Mouse (Mus musculus) limb, embryonic 15.5 days (tissue): ENCODE results near the gene Elobl. TPM values are rescaled to one million over a fixed set of nuclear protein-coding genes. Genes with fewer than 3 reads are reported as not detected.

Source experiments
- ATAC-seq: fragments of 200-750 bp; cut with Nextera tagmentation; 2 replicates; pipeline ENCODE4 v1.8.0; 2017; ENCODE audit warnings: low read depth, moderate TSS enrichment; ENCODE audit not compliant: insufficient number of reproducible peaks, low FRiP score, low TSS enrichment
- H3K27ac ChIP-seq: fragments of 300-500 bp; sonication (generic); 2 replicates; pipeline ENCODE4 v1.5.1; 2015; ENCODE audit warnings: moderate library complexity, mild to moderate bottlenecking, inconsistent platforms
- H3K27me3 ChIP-seq: fragments of 300-500 bp; sonication (generic); 2 replicates; pipeline ENCODE4 v1.6.1; 2015; ENCODE audit warnings: inconsistent platforms
- H3K36me3 ChIP-seq: fragments of 300-500 bp; sonication (generic); 2 replicates; pipeline ENCODE4 v1.6.1; 2015; ENCODE audit warnings: inconsistent platforms
- H3K4me1 ChIP-seq: fragments of 300-500 bp; sonication (generic); 2 replicates; pipeline ENCODE4 v1.6.1; 2015; ENCODE audit warnings: inconsistent platforms
- H3K4me2 ChIP-seq: fragments of 300-500 bp; sonication (generic); 2 replicates; pipeline ENCODE4 v1.6.1; 2015; ENCODE audit warnings: mild to moderate bottlenecking, inconsistent platforms
- H3K4me3 ChIP-seq: fragments of 300-500 bp; sonication (generic); 2 replicates; pipeline ENCODE4 v1.5.1; 2015; ENCODE audit warnings: mild to moderate bottlenecking, inconsistent platforms
- H3K9ac ChIP-seq: fragments of 300-500 bp; sonication (generic); 2 replicates; pipeline ENCODE4 v1.6.1; 2015; ENCODE audit warnings: inconsistent platforms
- H3K9me3 ChIP-seq: fragments of 300-500 bp; sonication (generic); 2 replicates; pipeline ENCODE4 v1.6.1; 2016; ENCODE audit warnings: inconsistent platforms
- WGBS: fragments of 180-500 bp; shearing (Covaris S2); methylation state at CpG from one replicate; pipeline ENCODE4 v1.1.7; 2015; 5-methylcytosine and 5-hydroxymethylcytosine counted together
- polyA plus RNA-seq: library from polyadenylated mRNA; unstranded; fragments of >200 nt; fragmentation: Nextera tagmentation; extraction: Ambion mirVana; gene quantifications from 2 replicates; pipeline ENCODE4 v1.2.1, GENCODE M21; 2015

Elobl gene
- not detected in 2 replicates for polyA plus RNA-seq

DNA sequence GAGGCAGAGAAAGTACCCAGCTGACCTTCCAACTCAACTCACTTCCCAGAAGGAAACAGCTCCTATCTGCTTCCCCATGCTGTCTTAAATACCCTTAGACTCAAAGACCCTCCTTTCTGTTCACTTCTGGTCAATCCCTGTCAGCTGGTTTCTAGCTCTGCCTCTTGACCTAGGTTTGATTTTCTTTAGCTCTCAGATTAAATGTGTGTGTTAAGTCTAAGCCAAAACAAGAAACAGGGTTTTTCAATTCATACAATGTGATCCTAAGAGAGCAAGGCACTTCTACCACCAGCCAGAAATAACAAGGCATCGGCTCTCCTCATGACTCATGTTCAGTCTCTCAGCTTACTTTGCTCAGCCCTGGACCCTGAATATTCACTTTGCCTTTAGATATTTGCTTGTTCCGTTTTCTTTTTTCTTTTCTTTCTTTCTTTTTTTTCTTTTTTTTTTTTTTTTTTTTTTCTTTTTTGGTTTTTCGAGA lies at the start of gene Elobl:
TSS of gene Elobl (minus strand) at position 51 of the 481 bp plus-strand sequence.
- Histone ChIP-seq H3K36me3 (no peaks in the 10 kb centered on the region), H3K9ac (no peak within 1 kb of the TSS), H3K9me3 (no peaks in the 10 kb centered on the region), H3K4me1 (no peaks in the 10 kb centered on the region), H3K27ac (no peak within 1 kb of the TSS), H3K27me3 (no peaks in the 10 kb centered on the region), H3K4me2 (no peak within 1 kb of the TSS), H3K4me3 (no peak within 1 kb of the TSS)
- 77% methylated on average over 3 of the region's 3 CpGs for WGBS
- ATAC-seq: no peak

DNA sequence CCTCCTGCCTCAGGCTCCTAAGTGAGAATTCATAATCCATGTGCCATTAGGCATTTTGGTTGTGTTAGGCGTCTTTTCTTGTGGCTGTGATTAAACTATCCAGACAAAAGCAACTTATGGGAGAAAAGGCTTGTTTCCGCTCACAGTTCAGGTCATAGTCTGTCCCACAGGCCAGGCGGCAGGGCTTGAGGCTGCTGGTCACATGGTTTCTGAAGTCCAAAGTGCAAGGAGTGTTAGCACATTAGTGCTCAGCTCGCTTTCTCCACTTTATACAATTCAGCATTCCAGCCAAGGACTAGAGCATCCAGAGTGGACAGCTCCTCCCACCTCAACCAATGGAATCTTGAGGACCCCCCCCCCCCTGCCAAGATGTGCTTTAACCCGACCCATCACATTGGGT lies 45.5 kb upstream of the Elobl start:
- Histone ChIP-seq H3K9ac (no peak overlapping the region), H3K27ac (no peak overlapping the region), H3K4me2 (no peak overlapping the region), H3K4me3 (no peak overlapping the region), H3K9me3 (no peaks in the 10 kb centered on the region), H3K36me3 (0 out of 2 replicates have a peak, but pooled peaks cover 6% of the 10 kb centered on the region), H3K27me3 (no peaks in the 10 kb centered on the region), H3K4me1 (peaks cover 3% of the 10 kb centered on the region; the same call in 1 of the 2 replicates)
- ATAC-seq: no peak
- 76% methylated on average over 5 of the region's 5 CpGs for WGBS

DNA sequence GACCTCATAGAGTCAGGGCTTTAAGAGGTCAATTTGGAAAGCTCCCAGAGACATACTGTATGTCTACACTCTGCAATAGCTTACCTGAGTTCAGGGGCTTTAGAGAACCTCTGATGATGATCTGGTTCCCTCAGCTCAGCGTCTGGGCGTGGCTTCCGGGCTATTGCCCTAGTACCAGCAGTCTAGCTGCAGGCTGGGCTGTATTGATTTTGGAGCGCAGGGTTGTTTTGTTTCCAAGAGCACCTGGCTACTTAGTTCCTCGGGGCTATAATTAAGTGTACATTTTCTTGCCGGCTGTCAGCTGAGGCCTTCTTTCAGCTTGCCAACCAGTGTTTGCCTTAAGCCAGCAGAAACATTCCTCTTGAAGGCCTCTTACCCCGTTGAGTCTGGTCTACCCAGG lies 42.8 kb upstream of the Elobl start:
- Histone ChIP-seq H3K4me2 (no peak overlapping the region), H3K27ac (no peak overlapping the region), H3K9ac (no peak overlapping the region), H3K36me3 (0 out of 2 replicates have a peak, but pooled peaks cover 6% of the 10 kb centered on the region), H3K4me3 (no peak overlapping the region), H3K4me1 (peaks cover 3% of the 10 kb centered on the region; the same call in 1 of the 2 replicates), H3K9me3 (no peaks in the 10 kb centered on the region), H3K27me3 (no peaks in the 10 kb centered on the region)
- 63% methylated on average over 7 of the region's 7 CpGs for WGBS
- ATAC-seq: no peak

DNA sequence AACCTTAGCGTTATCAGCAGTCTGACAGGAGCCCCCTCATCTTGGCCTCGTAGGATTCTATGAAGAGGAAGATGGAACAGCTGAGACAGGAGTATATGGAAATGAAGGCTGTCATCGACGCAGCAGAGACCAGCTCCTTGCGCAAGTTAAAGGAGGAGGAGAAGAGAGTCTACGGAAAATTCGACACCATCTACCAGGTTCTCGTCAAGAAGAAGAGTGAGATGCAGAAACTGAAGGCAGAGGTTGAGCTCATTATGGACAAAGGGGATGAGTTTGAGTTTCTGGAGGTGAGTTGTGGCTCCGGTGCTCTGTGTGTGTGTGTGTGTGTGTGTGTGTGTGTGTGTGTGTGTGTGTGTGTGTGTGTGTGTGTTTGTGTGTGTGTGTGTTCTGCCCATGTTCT lies 42.3 kb upstream of the Elobl start:
- WGBS: 78% methylated on average over 9 of the region's 9 CpGs
- Histone ChIP-seq H3K4me2 (no peak overlapping the region), H3K4me3 (no peak overlapping the region), H3K27me3 (no peaks in the 10 kb centered on the region), H3K36me3 (0 out of 2 replicates have a peak, but pooled peaks cover 6% of the 10 kb centered on the region), H3K27ac (no peak overlapping the region), H3K4me1 (peaks cover 3% of the 10 kb centered on the region; the same call in 1 of the 2 replicates), H3K9me3 (no peaks in the 10 kb centered on the region), H3K9ac (no peak overlapping the region)
- ATAC-seq: no peak

DNA sequence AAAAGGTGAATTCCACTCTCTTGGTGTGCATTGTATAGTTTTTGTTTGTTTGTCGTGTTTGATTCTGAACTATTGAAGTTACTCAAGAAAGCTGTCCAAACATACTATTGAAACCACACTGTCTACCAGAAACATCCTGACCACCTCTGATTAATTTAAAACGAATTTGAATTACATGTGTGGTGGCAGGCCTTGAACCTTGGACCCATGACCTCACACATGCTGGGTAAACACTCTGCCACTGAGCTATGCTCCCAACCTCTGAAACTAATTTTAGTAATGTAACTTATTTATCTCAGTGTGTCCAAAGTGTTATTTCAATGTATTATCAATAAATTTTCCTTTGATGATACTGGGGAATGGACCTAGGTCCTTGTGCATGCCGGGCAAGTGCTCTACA lies 40.9 kb upstream of the Elobl start:
- Histone ChIP-seq H3K36me3 (0 out of 2 replicates have a peak, but pooled peaks cover 6% of the 10 kb centered on the region), H3K4me2 (no peak overlapping the region), H3K4me3 (no peak overlapping the region), H3K4me1 (peaks cover 6% of the 10 kb centered on the region; the same call in 1 of the 2 replicates), H3K27me3 (no peaks in the 10 kb centered on the region), H3K9me3 (no peaks in the 10 kb centered on the region), H3K27ac (no peak overlapping the region), H3K9ac (no peak overlapping the region)
- WGBS: 85% methylated on average over 3 of the region's 3 CpGs
- no peak for ATAC-seq

DNA sequence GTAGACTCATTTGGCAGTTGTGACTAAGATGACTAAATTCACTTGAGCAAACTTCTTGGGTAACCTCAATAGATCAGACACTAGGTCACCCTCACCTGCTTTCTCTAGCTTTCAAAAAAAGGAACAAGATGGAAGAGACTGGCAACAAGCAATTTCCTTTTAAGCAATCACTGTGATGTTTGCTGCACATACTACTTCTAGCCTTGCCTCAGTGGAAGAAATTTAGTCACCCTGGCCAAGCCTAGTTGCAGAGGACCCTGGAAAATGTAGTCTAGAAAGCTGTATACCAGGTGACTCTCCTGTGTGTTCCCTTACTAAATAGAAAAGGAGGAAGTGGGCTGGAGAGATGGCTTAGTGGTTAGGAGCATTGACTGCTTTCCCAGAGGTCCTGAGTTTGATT lies 39.7 kb upstream of the Elobl start:
- Histone ChIP-seq H3K9me3 (no peaks in the 10 kb centered on the region), H3K27me3 (no peaks in the 10 kb centered on the region), H3K4me3 (no peak overlapping the region), H3K27ac (no peak overlapping the region), H3K36me3 (no peaks in the 10 kb centered on the region), H3K9ac (no peak overlapping the region), H3K4me1 (peaks cover 8% of the 10 kb centered on the region; the same call in 1 of the 2 replicates), H3K4me2 (no peak overlapping the region)
- no peak for ATAC-seq

DNA sequence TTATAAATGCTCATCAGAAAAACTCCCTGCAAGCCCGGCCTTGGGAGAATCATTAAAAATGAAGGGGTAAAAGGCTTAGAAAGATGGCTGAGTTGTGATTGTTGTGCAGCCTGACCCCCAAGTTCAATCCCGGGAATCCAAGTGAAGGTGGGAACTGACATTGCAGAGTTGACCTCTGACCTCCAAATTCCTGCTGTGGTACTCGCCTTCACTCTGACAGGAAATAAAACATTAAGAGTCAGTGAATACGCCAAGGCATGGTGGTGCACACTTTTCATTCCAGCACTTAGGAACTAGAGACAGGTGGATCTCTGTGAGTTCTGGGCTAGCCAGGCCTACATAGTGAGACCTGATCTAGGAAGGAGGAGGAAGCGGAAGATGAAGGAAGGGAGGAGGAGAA lies 38.7 kb upstream of the Elobl start:
- Histone ChIP-seq H3K27ac (no peak overlapping the region), H3K36me3 (no peaks in the 10 kb centered on the region), H3K9ac (no peak overlapping the region), H3K4me3 (no peak overlapping the region), H3K27me3 (no peaks in the 10 kb centered on the region), H3K4me2 (no peak overlapping the region), H3K4me1 (peaks cover 8% of the 10 kb centered on the region; the same call in 1 of the 2 replicates), H3K9me3 (no peaks in the 10 kb centered on the region)
- 62% methylated on average over 5 of the region's 5 CpGs for WGBS
- no peak for ATAC-seq

DNA sequence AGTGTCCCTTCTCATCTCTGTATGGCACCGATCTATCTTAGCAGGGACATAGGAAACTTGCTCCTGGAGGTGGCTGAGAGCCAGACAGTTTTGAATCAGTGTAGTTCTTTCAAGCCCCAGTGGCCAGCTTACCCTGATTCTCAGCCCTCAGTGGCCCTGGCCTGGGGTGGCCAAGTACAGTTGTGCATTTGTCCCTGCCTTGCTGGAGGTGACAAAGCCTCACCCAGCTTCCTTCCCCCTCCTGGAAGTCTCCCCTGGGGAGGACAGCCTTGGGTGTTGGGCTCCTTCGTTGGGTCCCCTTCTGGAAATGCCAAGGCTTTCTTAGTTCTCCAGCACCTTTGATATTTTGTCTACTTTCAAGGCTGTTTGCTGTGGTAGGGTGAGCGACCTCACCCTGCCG lies 37.0 kb upstream of the Elobl start:
- peaks cover 15% of the 10 kb centered on the region for H3K27me3 ChIP-seq
- H3K9ac ChIP-seq: no peak overlapping the region
- no peak overlapping the region for H3K4me3 ChIP-seq
- H3K9me3 ChIP-seq: no peaks in the 10 kb centered on the region
- no peaks in the 10 kb centered on the region for H3K36me3 ChIP-seq
- 61% methylated on average over 4 of the region's 4 CpGs for WGBS
- no peak for ATAC-seq
- peaks cover 13% of the 10 kb centered on the region; the same call in 1 of the 2 replicates for H3K4me1 ChIP-seq
- H3K27ac ChIP-seq: no peak overlapping the region
- H3K4me2 ChIP-seq: no peak overlapping the region

DNA sequence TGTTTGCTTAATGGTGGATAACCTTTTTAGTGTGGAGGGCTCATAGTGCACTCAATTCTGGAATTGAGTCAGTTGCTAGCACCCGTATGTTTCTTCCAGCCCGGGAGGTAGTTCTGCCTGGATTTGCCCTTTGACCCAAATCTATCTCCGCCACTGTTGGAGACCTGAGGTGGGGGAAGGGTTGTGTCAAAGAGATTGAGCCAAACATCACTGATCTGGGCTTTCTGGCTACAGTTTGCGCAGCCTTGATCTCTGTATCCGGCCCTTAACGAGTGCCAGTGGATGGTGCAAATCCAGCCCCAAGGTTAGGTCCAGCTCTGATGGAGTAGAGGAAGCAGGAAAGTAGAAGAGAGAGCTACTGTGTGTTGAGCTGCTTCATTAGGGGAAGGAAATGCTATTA lies 36.3 kb upstream of the Elobl start:
- 42% methylated on average over 6 of the region's 6 CpGs for WGBS
- Histone ChIP-seq H3K4me3 (no peak overlapping the region), H3K27ac (no peak overlapping the region), H3K36me3 (no peaks in the 10 kb centered on the region), H3K27me3 (peaks cover 18% of the 10 kb centered on the region), H3K4me1 (peaks cover 13% of the 10 kb centered on the region; the same call in 1 of the 2 replicates), H3K4me2 (no peak overlapping the region), H3K9ac (no peak overlapping the region), H3K9me3 (no peaks in the 10 kb centered on the region)
- ATAC-seq: no peak

DNA sequence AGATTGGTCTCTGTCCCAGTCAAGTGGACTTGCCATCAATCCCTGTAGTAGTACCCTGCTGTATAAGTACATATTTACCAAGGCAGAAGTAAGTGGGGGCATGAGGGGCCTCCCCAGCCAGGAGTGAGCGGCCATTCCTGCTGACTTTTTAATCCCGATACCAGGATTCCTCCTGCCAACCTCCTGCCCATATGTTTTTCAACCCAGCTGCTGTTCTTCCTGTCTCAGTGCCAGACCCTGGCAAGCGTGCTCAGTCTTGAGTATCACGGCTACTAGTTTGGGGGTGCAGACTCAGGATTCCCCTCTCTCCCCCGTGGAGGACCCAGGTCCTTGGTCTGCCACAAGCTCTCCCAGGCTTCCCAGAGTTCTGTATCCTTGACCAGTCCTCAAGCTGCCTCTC lies 35.9 kb upstream of the Elobl start:
- H3K4me2 ChIP-seq: peak overlapping the region; percentile 17

DNA sequence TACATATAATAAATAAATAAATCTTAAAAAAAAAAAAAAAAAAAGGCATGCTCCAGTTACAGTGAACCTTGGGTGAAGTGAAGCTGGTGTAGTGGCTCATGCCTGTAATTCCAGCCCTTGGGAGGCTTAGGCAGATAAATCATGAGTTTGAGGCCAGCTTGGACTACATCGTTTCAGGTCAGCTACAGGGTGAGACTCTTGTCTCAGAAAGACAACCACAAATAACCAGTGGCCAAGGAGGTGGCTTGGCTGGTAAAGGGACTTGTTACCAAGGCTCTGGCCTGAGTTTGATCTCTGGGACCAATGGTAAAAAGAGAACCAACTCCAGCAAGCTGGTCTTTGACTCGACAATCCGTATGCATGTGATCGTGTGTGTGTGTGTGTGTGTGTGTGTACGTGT lies 35.3 kb upstream of the Elobl start:
- Histone ChIP-seq H3K4me1 (peaks cover 13% of the 10 kb centered on the region; the same call in 1 of the 2 replicates), H3K4me2 (no peak overlapping the region), H3K27me3 (peaks cover 19% of the 10 kb centered on the region), H3K9ac (no peak overlapping the region), H3K27ac (no peak overlapping the region), H3K36me3 (no peaks in the 10 kb centered on the region), H3K4me3 (no peak overlapping the region), H3K9me3 (no peaks in the 10 kb centered on the region)
- ATAC-seq: no peak
- 83% methylated on average over 5 of the region's 5 CpGs for WGBS

More for the DNA sequence above, 35.9 kb upstream of the Elobl start:
- H3K36me3 ChIP-seq: no peaks in the 10 kb centered on the region
- H3K9me3 ChIP-seq: no peaks in the 10 kb centered on the region
- ATAC-seq: no peak
- H3K4me3 ChIP-seq: no peak overlapping the region
- H3K9ac ChIP-seq: no peak overlapping the region
- H3K27ac ChIP-seq: no peak overlapping the region
- peaks cover 19% of the 10 kb centered on the region for H3K27me3 ChIP-seq
- WGBS: 69% methylated on average over 5 of the region's 5 CpGs
- H3K4me1 ChIP-seq: peaks cover 13% of the 10 kb centered on the region; the same call in 1 of the 2 replicates

DNA sequence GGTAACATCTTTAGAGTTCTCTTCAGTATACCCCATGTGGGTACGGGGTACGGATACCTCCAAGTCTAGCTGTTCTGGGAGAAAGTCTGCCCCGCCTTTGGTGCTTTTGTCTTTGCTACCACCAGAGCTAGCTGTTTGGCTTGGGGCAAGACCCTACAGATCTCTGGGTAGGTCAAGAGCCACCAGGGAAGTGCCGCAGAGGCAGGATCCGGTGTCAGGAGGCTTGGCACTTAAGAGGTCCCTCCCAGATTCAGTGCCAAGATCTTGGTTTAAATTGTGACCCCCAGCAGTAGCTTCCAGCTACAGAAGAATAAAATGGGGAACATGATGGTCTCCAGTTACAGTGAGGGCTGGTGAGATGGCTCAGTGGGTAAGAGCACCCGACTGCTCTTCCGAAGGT lies 34.8 kb upstream of the Elobl start:
- Histone ChIP-seq H3K9ac (no peak overlapping the region), H3K4me1 (peaks cover 13% of the 10 kb centered on the region; the same call in 1 of the 2 replicates), H3K27ac (no peak overlapping the region), H3K9me3 (no peaks in the 10 kb centered on the region), H3K4me2 (peak overlapping the region; percentile 14; the same call in 1 of the 2 replicates), H3K4me3 (no peak overlapping the region), H3K27me3 (peaks cover 19% of the 10 kb centered on the region), H3K36me3 (no peaks in the 10 kb centered on the region)
- WGBS: 92% methylated on average over 7 of the region's 7 CpGs
- no peak for ATAC-seq

DNA sequence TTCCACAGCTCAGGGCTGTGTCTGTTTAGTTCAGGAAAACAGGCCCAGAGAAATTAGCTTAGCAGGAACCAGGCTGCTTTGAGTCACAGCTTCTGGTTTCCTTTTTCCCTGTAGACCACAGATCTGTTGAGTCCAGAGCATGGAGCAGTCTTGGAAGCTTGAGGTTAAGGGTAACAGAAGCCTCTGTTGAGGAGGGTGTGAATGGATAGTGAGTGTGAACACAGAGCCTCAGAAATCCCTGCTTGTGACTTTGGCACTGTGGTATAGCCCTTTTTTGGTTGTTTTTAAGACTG lies 33.7 kb upstream of the Elobl start:
- peaks cover 13% of the 10 kb centered on the region; the same call in 1 of the 2 replicates for H3K4me1 ChIP-seq
- H3K4me3 ChIP-seq: peak overlapping the region; percentile 53
- H3K27ac ChIP-seq: no peak overlapping the region
- H3K9me3 ChIP-seq: no peaks in the 10 kb centered on the region
- no peaks in the 10 kb centered on the region for H3K36me3 ChIP-seq
- no peak for ATAC-seq
- no peak overlapping the region for H3K9ac ChIP-seq
- no peak overlapping the region for H3K4me2 ChIP-seq
- peaks cover 19% of the 10 kb centered on the region for H3K27me3 ChIP-seq
